Mouse (Mus musculus): ENCODE measurements around the gene Bcl2l1.

DNA sequence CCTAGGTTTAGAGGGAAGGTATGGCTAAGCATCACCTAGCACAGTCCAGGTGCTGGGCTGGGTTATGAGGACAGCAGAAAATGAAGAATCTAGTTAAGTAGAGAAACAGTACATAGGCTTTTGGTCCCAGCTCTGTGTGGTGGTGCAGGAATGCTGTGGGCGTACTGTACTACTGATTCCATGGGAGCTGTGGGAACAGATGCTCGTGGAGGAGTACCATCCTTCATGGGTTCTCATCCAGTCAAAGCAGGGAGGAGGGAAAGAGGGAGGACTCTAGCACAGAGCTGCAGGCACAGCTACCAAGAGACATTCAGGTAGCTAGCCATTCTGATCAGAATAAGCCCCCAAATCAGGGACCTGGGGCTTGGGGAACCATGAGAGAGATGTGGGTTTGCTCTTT, 55.1 kb downstream of the Bcl2l1 start:
- TF ChIP-seq CTCF (IDR thresholded peaks at IDR 0.05; ENCODE audit: low read depth, low read length) (no peak), POLR2A (IDR thresholded peaks at IDR 0.05; ENCODE audit: extremely low read depth, insufficient read depth, low read length) (no peak)
